Mouse (Mus musculus) embryo, embryonic 11 days (tissue): ENCODE measurements at regions not wholly inside any gene's neighbourhood (a gene's known extent, or its start where the extent isn't known, plus 50 kb on each side); places are given as distances from the start of the nearest gene placed in this dataset.

Experiments used
- DNase-seq: peaks from one replicate; pipeline ENCODE4 v3.0.0-alpha.2; 2015

- no peak for DNase-seq
These were observed 150.3 kb downstream of the Tfap2c start for GRCm38 (mm10) chr2:172699654-172700053.

- DNase-seq: no peak
These were observed 161.2 kb downstream of the Tfap2c start for GRCm38 (mm10) chr2:172710641-172711040.

- DNase-seq: no peak
These were observed 177.3 kb downstream of the Tfap2c start for GRCm38 (mm10) chr2:172726701-172727100.

GRCm38 (mm10) chr2:172727576-172727975, 178.2 kb downstream of the Tfap2c start:
- peak; percentile 40 for DNase-seq

GRCm38 (mm10) chr2:172728240-172728821, 178.9 kb downstream of the Tfap2c start:
- DNase-seq: peak; percentile 94

- DNase-seq: no peak
These were observed 179.8 kb downstream of the Tfap2c start for GRCm38 (mm10) chr2:172729151-172729550.

GRCm38 (mm10) chr2:172729741-172730140, 180.3 kb downstream of the Tfap2c start:
- DNase-seq: no peak

GRCm38 (mm10) chr2:172731408-172731807, 182.0 kb downstream of the Tfap2c start:
- DNase-seq: peak; percentile 75

- peak; percentile 27 for DNase-seq
These were observed 183.2 kb downstream of the Tfap2c start for GRCm38 (mm10) chr2:172732453-172733210.

GRCm38 (mm10) chr2:172733403-172733995, 184.1 kb downstream of the Tfap2c start:
- DNase-seq: peak; percentile 37

- DNase-seq: no peak
These were observed 186.2 kb downstream of the Tfap2c start for GRCm38 (mm10) chr2:172735621-172736020.

GRCm38 (mm10) chr2:172739041-172739491, 189.7 kb downstream of the Tfap2c start:
- peak; percentile 70 for DNase-seq

- peak; percentile 69 for DNase-seq
These were observed 190.1 kb downstream of the Tfap2c start for GRCm38 (mm10) chr2:172739529-172739928.

GRCm38 (mm10) chr2:172751364-172751763, 188.8 kb downstream of the Bmp7 start:
- no peak for DNase-seq

GRCm38 (mm10) chr2:172755686-172756471, 184.2 kb downstream of the Bmp7 start:
- no peak for DNase-seq

- DNase-seq: no peak
These were observed 183.7 kb downstream of the Bmp7 start for GRCm38 (mm10) chr2:172756472-172756860.

GRCm38 (mm10) chr2:172758497-172758896, 181.6 kb downstream of the Bmp7 start:
- peak; percentile 89 for DNase-seq

- DNase-seq: peak; percentile 53
These were observed 174.9 kb downstream of the Bmp7 start for GRCm38 (mm10) chr2:172765260-172765659.

GRCm38 (mm10) chr2:172766403-172766802, 173.7 kb downstream of the Bmp7 start:
- DNase-seq: no peak

- DNase-seq: no peak
These were observed 171.4 kb downstream of the Bmp7 start for GRCm38 (mm10) chr2:172768756-172769155.

- DNase-seq: no peak
These were observed 170.1 kb downstream of the Bmp7 start for GRCm38 (mm10) chr2:172770061-172770460.

GRCm38 (mm10) chr2:172770606-172771005, 169.5 kb downstream of the Bmp7 start:
- DNase-seq: no peak

GRCm38 (mm10) chr2:172773176-172773575, 166.9 kb downstream of the Bmp7 start:
- peak; percentile 73 for DNase-seq
